Mouse (Mus musculus): ENCODE measurements around the gene Uspl1. TPM values are rescaled to one million over a fixed set of nuclear protein-coding genes. Genes with fewer than 3 reads are reported as not detected.
"Not testable (repeated sequence)": the region's sequence is repeated elsewhere in the genome, so short reads cannot be mapped to it uniquely, and the experiment has no call there.

Gene Uspl1
- 10 to 100 TPM; 18.6 to 24.4 (median 21.0) TPM for total RNA-seq (2022)

DNA sequence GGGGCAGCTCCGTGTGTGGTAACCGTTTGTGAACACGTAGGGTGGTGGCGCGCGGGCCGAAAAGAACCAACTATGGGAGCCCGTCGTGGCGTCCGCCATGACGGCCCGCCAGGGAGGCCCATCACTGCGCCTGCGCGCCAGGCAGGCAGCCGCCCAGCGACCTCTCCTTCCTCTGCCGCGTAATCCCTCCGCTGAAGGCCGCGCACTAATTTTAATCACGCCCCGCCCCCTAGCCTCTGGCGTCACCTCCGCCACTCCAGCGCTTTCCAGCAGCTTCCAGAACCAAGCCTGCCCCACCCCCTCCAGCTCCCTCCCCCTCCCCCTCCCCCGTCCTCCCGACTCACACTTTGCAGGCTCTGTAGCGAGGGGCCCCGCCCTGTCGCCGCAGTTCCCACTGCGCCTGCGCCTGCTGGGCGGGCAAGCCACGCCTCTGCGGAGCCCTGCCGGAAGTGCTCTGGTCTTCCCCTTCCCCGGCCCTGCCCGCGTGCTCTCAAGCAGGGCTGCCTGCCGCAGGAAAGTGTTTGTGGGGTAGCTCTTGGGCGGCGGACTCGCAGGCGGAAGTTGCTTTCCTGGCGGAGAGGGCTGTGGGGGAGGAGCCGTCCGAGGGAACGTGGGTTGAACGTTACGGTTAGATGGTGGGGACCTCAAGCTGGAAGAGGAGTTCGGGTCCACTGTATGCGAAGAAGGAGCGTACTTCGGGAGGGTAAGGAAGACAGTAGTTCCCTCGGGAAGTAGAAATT lies at the start of gene Uspl1, which contains the start of gene Hmgb1:
TSS of gene Uspl1 (plus strand) at position 247 of the 740 bp plus-strand sequence.
TSS of gene Hmgb1 (minus strand) at position 386 of the 740 bp plus-strand sequence.
- peak; percentile 97 for DNase-seq (ENCODE audit: low spot score)

- no peak for DNase-seq (ENCODE audit: low spot score)
These were observed 49.2 kb upstream of the Uspl1 start for GRCm38 (mm10) chr5:149134751-149135454.

DNA sequence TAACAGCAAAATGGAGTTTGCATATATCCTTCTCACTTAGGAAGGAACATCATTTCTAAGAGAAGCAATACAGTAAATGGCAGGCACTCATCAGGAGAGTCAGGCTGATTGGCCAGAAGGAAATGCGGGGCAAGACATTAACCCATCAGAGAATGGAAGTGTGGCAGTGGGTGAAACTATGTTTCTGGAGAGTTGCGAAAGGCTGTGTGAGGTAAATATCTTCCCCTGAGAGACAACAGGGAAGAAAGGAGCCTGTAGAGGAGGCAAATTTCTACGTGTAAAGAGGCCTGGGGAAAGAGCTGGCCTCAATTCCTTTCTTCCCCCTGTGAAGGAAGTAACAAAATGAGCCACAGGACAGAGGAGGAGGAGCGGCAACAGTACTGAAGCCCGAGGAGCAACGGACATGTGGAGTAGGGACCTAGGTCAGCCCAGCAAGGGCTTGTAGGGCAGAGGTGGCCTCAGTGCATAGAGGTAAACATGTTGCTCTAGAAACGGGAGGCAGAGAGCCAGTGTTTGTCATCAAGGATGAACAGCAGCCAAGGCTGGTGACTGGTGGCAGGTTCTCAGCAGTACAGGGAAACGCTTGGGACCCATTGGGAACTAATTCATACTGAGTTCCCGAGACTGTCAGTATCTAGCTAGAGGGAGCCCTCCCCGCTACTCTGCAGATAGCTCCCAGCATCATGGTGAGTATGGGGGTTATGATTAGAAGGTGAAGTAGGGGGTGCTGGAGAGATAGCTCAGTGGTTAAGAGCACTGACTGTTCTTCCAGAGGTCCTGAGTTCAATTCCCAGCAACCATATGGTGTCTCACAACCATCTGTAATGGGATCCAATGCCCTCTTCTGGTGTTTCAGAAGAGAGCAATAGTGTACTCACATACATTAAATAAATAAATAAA lies 48.4 kb upstream of the Uspl1 start:
- no peak for DNase-seq (ENCODE audit: low spot score)

DNA sequence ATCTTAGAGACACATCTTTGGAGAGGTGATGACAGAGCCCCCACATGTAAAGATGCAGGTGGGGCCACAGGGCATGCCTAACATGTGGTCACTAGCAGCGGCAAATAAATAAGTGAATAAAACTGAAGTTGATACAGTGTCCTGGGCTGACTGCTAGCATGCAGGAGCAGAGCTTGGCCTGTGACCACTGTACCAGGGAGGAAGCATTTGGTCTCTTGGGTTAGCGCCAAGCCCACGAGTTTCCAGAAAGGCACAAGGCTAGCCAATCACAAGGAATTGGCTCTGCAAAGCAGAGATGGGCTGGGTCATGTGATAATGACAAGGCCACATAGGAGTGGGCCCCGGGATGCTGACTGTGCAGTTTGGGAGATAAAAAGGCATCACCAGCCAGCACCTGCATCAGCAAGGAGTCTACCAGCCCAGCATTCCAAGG lies 47.2 kb upstream of the Uspl1 start:
- DNase-seq (ENCODE audit: low spot score): no peak

GRCm38 (mm10) chr5:149137447-149137846 lies 46.7 kb upstream of the Uspl1 start:
- DNase-seq (ENCODE audit: low spot score): no peak

- not testable (repeated sequence) for DNase-seq (ENCODE audit: low spot score)
These were observed 46.1 kb upstream of the Uspl1 start for GRCm38 (mm10) chr5:149138087-149138486.

DNA sequence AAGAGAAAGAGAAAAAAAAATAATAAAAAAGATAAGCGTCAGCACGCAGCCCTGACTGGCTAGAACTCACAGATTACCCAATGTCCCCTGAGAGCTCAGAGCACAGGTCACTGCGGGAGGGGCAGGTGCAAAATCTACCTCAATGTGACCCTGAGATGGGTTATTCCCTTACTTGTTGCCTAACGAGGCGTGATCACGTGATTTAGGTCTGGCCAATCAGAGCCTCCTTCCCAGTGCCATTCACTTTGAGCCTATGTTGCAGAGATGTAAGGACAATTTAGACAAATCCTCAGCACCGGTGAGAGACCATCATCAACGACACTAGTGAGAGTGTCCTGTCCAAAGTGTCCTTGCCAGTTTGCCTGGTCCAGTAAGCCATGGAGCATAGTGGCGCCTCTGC lies 43.8 kb upstream of the Uspl1 start:
- DNase-seq (ENCODE audit: low spot score): no peak

GRCm38 (mm10) chr5:149141155-149141554 lies 43.0 kb upstream of the Uspl1 start:
- DNase-seq (ENCODE audit: low spot score): not testable (repeated sequence)

DNA sequence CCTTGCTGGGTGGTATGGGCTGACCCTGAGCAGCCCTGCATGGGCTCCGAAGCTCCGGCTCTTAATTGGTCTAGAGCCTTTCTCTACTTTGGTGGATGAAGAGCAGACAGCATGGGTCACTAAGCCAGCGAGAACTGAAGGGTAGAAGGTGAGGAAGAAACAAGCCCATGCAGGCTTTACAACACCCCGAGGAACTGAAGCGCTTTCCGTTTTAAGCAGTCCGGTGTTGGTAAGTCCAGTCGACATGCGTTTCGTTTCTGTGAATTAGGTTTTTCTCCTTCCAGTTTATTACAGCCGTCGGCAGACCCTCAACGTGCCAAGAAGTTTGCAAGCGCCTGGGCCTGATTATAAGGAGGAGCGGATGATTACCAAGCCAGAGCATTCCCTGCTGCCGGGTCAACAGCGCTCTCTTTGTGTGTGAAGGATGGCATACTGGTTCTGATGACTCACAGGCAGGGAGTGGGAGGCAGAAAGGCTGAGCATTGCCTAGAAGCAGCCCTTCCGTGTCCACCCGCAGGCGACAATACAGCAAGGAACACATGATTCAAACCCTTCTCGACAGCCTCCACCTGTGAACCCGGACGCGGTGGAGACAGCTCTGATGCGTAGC lies 40.3 kb upstream of the Uspl1 start:
- DNase-seq (ENCODE audit: low spot score): no peak

DNA sequence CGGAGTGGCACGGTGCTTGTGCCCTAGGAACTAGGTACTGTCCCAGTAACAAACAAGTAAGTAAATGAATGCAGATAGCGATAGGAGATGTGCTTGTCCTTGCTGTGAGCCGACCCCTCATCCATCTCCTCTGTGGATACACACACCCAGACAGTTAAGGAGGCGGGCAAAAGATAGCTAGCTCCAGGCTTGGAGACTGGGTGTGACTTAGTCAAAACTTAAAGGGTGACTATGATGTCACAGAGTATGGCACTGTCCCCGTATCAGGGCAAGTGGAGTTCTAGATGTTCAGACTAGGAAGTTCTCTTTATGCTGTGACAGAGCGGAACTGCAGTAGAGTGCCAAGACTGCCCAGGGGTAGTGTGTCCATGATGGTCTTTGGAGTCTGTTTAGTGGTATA lies 37.5 kb upstream of the Uspl1 start:
- no peak for DNase-seq (ENCODE audit: low spot score)

GRCm38 (mm10) chr5:149147386-149148000 lies 36.7 kb upstream of the Uspl1 start:
- no peak for DNase-seq (ENCODE audit: low spot score)

DNA sequence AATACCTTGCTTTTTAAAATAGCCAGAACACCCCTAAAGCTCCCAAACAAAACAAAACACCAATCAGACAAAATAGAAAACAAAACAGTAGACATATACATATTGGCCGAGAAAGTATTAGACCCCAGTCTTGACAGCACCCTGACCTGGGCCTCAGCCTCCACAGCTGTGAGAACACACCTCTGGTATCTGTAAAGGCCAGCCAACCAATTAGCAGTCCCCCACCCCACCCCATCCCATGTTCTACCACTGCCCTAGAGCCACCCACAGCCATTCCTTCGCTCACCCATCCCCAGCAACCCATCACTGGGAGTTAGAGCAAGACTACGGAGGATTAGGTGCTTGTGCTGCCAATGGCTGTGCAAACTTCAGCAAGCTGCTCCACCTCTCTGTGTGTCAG lies 33.3 kb upstream of the Uspl1 start:
- no peak for DNase-seq (ENCODE audit: low spot score)

DNA sequence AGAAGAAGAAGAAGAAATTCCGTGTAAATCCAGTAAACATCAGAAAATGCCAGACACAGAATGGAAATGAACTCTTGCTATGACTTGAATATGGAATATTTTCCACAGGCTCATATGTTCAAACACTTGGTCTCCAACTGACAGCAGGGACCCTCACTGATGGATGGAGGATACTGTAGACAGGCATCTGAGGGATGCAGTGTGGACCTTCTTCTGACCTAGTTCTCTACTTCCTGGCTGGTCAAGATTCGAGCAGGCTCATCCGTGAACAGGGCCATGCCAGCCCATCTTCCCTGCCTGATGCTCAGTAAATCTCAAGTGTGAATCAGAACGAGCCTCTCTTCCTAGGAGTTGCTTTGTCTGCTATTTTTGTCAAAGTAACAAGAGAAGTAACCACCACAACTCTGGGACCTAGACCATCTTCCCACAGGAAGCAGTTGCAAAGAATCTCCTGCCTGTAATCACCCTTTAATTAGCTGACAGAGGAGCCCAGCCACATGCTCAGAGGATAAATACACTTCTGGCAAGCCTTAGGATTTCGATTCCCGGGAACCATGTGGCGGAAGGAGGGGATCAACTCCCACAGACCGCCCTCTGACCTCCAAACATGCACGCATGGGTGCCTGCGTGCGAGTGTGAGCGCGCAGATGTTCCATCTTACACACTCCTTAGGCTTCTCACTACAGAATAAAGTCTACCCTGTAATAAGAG lies 31.9 kb upstream of the Uspl1 start:
- peak; percentile 33 for DNase-seq (ENCODE audit: low spot score)

GRCm38 (mm10) chr5:149152774-149153155 lies 31.4 kb upstream of the Uspl1 start:
- peak; percentile 56 for DNase-seq (ENCODE audit: low spot score)

DNA sequence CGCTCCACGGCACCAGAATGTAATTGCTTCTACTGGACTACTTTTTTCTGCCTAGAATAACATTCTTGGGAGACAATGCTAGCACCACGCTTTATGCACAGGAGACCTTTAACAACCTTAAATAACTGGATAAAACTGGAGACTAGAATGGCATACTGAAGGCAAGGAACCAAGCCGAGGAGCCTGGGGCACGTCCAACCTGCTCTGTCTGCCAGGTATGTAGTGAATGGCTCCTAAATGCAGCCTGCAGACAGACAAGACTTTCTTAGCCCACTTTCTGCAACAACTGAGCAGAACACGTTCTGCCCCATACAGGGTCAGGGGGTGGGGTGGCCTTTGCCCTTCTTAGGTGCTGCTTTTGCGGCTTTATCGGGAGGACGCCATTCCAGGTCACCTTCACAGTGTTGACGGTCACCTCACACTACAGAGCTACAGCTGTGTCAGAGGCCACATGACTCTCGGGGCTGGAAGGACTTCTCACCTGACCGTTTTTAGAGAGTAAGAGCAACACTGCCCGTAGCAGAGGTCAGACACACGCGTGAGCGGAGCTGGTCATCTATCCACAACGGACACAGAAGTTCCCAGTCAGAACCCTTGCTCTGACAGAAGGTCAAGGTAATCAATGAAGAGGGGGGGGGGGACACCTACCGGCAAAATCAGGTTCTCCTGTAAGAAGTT lies 27.1 kb upstream of the Uspl1 start:
- DNase-seq (ENCODE audit: low spot score): no peak

DNA sequence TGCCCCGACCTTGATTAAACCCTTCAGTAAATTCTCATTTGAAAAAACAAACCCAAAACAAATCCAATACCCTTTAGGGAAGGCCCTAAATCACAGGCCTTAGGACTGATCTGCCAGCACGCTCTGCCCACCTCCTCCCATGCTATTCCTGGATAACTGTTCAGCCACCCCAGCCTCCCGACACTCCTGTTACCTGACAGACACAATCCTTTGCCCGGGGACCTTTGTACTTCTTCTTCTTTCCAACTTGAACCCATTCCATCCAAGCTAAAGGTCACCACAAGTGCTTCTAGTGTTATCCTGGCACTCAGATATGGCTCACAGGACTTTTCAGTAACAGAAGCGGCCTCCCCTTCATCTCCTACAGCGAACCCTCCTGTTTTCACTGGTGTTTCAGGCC lies 25.1 kb upstream of the Uspl1 start:
- peak; percentile 46 for DNase-seq (ENCODE audit: low spot score)

DNA sequence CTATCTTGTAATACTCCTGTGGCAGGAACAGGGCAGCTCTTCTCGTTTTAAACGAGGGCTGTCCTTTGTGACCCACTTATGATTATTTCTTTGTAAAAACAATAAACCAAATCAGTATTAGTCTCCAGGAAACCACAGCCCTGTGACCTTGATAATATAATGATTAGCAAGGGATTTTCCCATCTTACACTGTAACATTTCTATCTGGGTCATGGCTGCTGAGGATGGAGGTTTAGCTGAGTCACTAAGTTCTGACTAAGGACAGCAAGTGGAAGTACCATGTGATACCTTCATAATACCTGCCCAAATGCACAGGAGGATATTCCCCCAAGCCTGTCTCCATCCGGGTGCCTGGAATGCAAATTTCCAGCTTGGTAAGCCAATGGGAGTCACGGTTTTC lies 23.7 kb upstream of the Uspl1 start:
- DNase-seq (ENCODE audit: low spot score): no peak

DNA sequence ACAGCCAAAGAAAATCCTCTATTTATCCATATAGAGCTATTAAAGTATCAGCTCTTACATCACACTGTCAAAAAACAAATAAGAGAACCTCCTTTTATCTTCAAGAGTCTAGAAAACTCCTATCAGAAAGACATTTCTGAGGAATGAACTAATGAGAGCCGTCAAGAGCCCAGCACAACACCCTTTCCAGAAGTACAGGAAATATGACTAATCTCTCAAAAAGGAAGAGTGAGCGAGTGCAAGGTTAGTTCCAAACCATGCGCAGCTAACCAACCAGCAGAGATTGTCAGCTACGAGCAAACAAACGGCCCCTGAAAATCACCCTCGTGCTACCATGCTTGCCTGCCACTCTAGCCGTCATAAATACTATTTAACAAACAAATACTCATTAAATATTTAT lies 21.3 kb upstream of the Uspl1 start:
- DNase-seq (ENCODE audit: low spot score): no peak

DNA sequence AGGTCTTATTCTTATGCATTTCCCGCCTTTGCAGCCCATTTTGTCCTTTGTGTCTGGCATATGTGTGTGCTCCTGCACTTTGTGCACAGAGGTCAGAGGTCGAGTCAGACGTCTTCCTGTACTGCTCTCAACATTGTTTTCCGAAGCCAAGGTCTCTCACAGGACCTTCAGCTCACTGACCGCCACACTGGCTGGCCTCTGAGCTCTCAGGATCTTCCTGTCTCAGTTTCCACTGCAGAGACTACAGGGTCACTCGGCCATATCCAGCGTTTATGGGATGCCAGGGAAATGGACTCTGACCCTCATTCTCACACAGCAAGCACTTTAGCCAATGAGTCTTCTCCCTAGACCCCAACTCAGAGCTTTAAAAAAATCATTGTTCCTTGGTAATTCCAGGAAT lies 19.3 kb upstream of the Uspl1 start:
- DNase-seq (ENCODE audit: low spot score): no peak

- DNase-seq (ENCODE audit: low spot score): no peak
These were observed 18.1 kb upstream of the Uspl1 start for GRCm38 (mm10) chr5:149166011-149166410.
